Mouse (Mus musculus): ENCODE measurements around the gene Megf6.

DNA sequence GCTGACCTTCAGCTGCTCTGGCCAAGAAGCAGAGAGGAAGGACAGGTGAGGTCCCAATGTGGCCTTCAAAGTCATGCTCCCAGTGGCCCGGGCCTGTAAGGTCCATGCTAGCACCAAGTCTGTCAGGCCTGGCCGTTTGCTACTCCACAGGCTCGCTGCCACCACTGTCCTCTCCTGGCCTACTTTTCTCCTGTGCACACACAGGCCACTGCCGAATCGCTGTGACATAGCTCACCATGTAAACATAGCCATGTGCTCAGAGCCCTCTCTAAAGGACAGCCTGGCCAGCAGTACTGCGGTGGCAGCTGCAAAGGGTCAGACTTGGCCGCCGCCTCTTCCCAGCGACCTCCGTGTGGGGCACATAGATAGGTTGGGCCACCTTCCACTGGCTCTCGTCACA lies 16.4 kb upstream of the Megf6 start:
- TF ChIP-seq CTCF (IDR thresholded peaks at IDR 0.05; ENCODE audit: low read depth), result no peak
- no peak for TF ChIP-seq EP300 (optimal IDR thresholded peaks at IDR 0.05)
